Mouse (Mus musculus) neural tube, embryonic 13.5 days (tissue): Measurements from ENCODE around the gene Scaper. TPM values are rescaled to one million over a fixed set of nuclear protein-coding genes. Genes with fewer than 3 reads are reported as not detected.

Experiments
- ATAC-seq: fragments of 200-750 bp; cut with Nextera tagmentation; 2 replicates; pipeline ENCODE4 v1.8.0; 2017; ENCODE audit warnings: low read depth, mild to moderate bottlenecking, moderate TSS enrichment, moderate library complexity
- H3K27ac ChIP-seq: fragments of 300-500 bp; sonication (generic); replicated peaks from 2 replicates; pipeline ENCODE4 v1.5.1; 2015; ENCODE audit warnings: moderate library complexity, mild to moderate bottlenecking, inconsistent platforms
- H3K27me3 ChIP-seq: fragments of 300-500 bp; sonication (generic); 2 replicates; pipeline ENCODE4 v1.6.1; 2015; ENCODE audit warnings: mild to moderate bottlenecking, inconsistent platforms
- H3K36me3 ChIP-seq: fragments of 300-500 bp; sonication (generic); 2 replicates; pipeline ENCODE4 v1.6.1; 2015; ENCODE audit warnings: mild to moderate bottlenecking, inconsistent platforms
- H3K4me1 ChIP-seq: fragments of 300-500 bp; sonication (generic); replicated peaks from 2 replicates; pipeline ENCODE4 v1.6.1; 2015; ENCODE audit warnings: inconsistent platforms
- H3K4me2 ChIP-seq: fragments of 300-500 bp; sonication (generic); 2 replicates; pipeline ENCODE4 v1.6.1; 2015; ENCODE audit warnings: inconsistent platforms, mild to moderate bottlenecking, moderate library complexity
- H3K4me3 ChIP-seq: fragments of 300-500 bp; sonication (generic); 2 replicates; pipeline ENCODE4 v1.5.1; 2015; ENCODE audit warnings: mild to moderate bottlenecking, inconsistent platforms
- H3K9ac ChIP-seq: fragments of 300-500 bp; sonication (generic); 2 replicates; pipeline ENCODE4 v1.6.1; 2015; ENCODE audit warnings: moderate library complexity, mild to moderate bottlenecking, inconsistent platforms
- H3K9me3 ChIP-seq: fragments of 300-500 bp; sonication (generic); 2 replicates; pipeline ENCODE4 v1.6.1; 2016; ENCODE audit warnings: inconsistent platforms
- WGBS: fragments of 180-500 bp; shearing (Covaris S2); methylation state at CpG from one replicate; pipeline ENCODE4 v1.1.7; 2015; 5-methylcytosine and 5-hydroxymethylcytosine counted together
- polyA plus RNA-seq: library from polyadenylated mRNA; unstranded; fragments of >200 nt; fragmentation: Nextera tagmentation; extraction: Ambion mirVana; gene quantifications from 2 replicates; pipeline ENCODE4 v1.2.1, GENCODE M21; 2015

The Scaper gene
- polyA plus RNA-seq, 1 experiment from 2014 or later: 33.0 TPM

- Histone ChIP-seq H3K9ac (no peak overlapping the region), H3K4me2 (no peak overlapping the region), H3K4me3 (no peak overlapping the region), H3K27ac (no peak overlapping the region), H3K9me3 (no peaks in the 10 kb centered on the region), H3K4me1 (peaks cover 12% of the 10 kb centered on the region), H3K36me3 (no peaks in the 10 kb centered on the region), H3K27me3 (peaks cover 61% of the 10 kb centered on the region)
- ATAC-seq: no peak
- 21% methylated on average over 3 of the region's 3 CpGs for WGBS
Observed at GRCm38 (mm10) chr9:55535907-55536306, 402.0 kb downstream of the Scaper start.

- 43% methylated on average over 4 of the region's 4 CpGs for WGBS
- Histone ChIP-seq H3K27me3 (peaks cover 12% of the 10 kb centered on the region; the same call in 1 of the 2 replicates), H3K4me2 (no peak overlapping the region), H3K9ac (no peak overlapping the region), H3K36me3 (no peaks in the 10 kb centered on the region), H3K9me3 (no peaks in the 10 kb centered on the region), H3K4me1 (no peaks in the 10 kb centered on the region), H3K27ac (no peak overlapping the region), H3K4me3 (no peak overlapping the region)
- ATAC-seq: no peak
Observed at GRCm38 (mm10) chr9:55525716-55526115, 412.2 kb downstream of the Scaper start.

- Histone ChIP-seq H3K4me1 (peaks cover 10% of the 10 kb centered on the region), H3K9me3 (no peaks in the 10 kb centered on the region), H3K9ac (peak within 1 kb of the TSS; percentile 78), H3K27me3 (peaks cover 41% of the 10 kb centered on the region), H3K27ac (peak within 1 kb of the TSS; percentile 84), H3K4me3 (peak within 1 kb of the TSS; percentile 56), H3K36me3 (no peaks in the 10 kb centered on the region), H3K4me2 (peak within 1 kb of the TSS; percentile 76)
- 1% methylated on average over 47 of the region's 47 CpGs for WGBS
- peak; percentile 100 for ATAC-seq
Observed at GRCm38 (mm10) chr9:55512027-55512543, 425.8 kb downstream of the Scaper start, which contains the start of gene Etfa. Etfa (minus strand) TSS chr9:55512243.

- Histone ChIP-seq H3K36me3 (no peaks in the 10 kb centered on the region), H3K4me3 (peak overlapping the region; percentile 56)
Observed at GRCm38 (mm10) chr9:55511521-55511993, 426.4 kb downstream of the Scaper start.

GRCm38 (mm10) chr9:55510651-55511235, 427.2 kb downstream of the Scaper start:
- H3K27me3 ChIP-seq: peaks cover 32% of the 10 kb centered on the region
- peak overlapping the region; percentile 56 for H3K4me3 ChIP-seq
- no peaks in the 10 kb centered on the region for H3K36me3 ChIP-seq
- H3K4me1 ChIP-seq: peaks cover 12% of the 10 kb centered on the region
- ATAC-seq: no peak
- 77% methylated on average over 10 of the region's 10 CpGs for WGBS
- no peaks in the 10 kb centered on the region for H3K9me3 ChIP-seq
- H3K9ac ChIP-seq: peak overlapping the region; percentile 78; the same call in 1 of the 2 replicates
- no peak overlapping the region for H3K27ac ChIP-seq
- H3K4me2 ChIP-seq: peak overlapping the region; percentile 76

More at GRCm38 (mm10) chr9:55511521-55511993, 426.4 kb downstream of the Scaper start:
- WGBS: under 1% methylated on average over 32 of the region's 32 CpGs
- peaks cover 37% of the 10 kb centered on the region for H3K27me3 ChIP-seq
- peak overlapping the region; percentile 84 for H3K27ac ChIP-seq
- H3K9ac ChIP-seq: peak overlapping the region; percentile 78
- peaks cover 10% of the 10 kb centered on the region for H3K4me1 ChIP-seq
- peak; percentile 84 for ATAC-seq
- peak overlapping the region; percentile 76 for H3K4me2 ChIP-seq
- no peaks in the 10 kb centered on the region for H3K9me3 ChIP-seq

- Histone ChIP-seq H3K36me3 (no peaks in the 10 kb centered on the region), H3K4me1 (peaks cover 14% of the 10 kb centered on the region), H3K4me3 (no peak overlapping the region), H3K27ac (no peak overlapping the region), H3K9me3 (no peaks in the 10 kb centered on the region), H3K27me3 (peaks cover 22% of the 10 kb centered on the region), H3K4me2 (no peak overlapping the region), H3K9ac (no peak overlapping the region)
- ATAC-seq: no peak
- WGBS: 80% methylated on average over 1 of the region's 1 CpGs
Observed at GRCm38 (mm10) chr9:55509731-55510130, 428.2 kb downstream of the Scaper start.

- no peak overlapping the region for H3K4me2 ChIP-seq
- H3K9ac ChIP-seq: no peak overlapping the region
- H3K9me3 ChIP-seq: no peaks in the 10 kb centered on the region
- ATAC-seq: no peak
- H3K4me1 ChIP-seq: peaks cover 14% of the 10 kb centered on the region
- 47% methylated on average over 4 of the region's 4 CpGs for WGBS
- H3K27me3 ChIP-seq: peaks cover 12% of the 10 kb centered on the region
- H3K4me3 ChIP-seq: no peak overlapping the region
- H3K27ac ChIP-seq: no peak overlapping the region
- no peaks in the 10 kb centered on the region for H3K36me3 ChIP-seq
Observed at GRCm38 (mm10) chr9:55508701-55509100, 429.2 kb downstream of the Scaper start.

- H3K9ac ChIP-seq: no peak overlapping the region
- H3K36me3 ChIP-seq: no peaks in the 10 kb centered on the region
- no peak overlapping the region for H3K27ac ChIP-seq
- H3K27me3 ChIP-seq: peaks cover 4% of the 10 kb centered on the region
- H3K4me3 ChIP-seq: no peak overlapping the region
- no peak for ATAC-seq
- peaks cover 14% of the 10 kb centered on the region for H3K4me1 ChIP-seq
- H3K9me3 ChIP-seq: no peaks in the 10 kb centered on the region
- H3K4me2 ChIP-seq: no peak overlapping the region
- WGBS: 86% methylated on average over 3 of the region's 3 CpGs
Observed at GRCm38 (mm10) chr9:55507922-55508321, 430.0 kb downstream of the Scaper start.

Other genes starting within 250 kb of the Scaper start
- gene 4930563M21Rik, start 72.4 kb upstream of the Scaper start, polyA plus RNA-seq: not detected in 2 replicates
- gene Rcn2, start 103.7 kb upstream of the Scaper start, polyA plus RNA-seq: 261 and 281 TPM in 2 replicates
- 0.87 and 1.1 TPM in 2 replicates for gene Pstpip1, start 151.8 kb upstream of the Scaper start, polyA plus RNA-seq
- gene Tspan3, start 227.4 kb upstream of the Scaper start, polyA plus RNA-seq: 602 and 606 TPM in 2 replicates